17 mouse cellular contexts compared by ENCODE assay signal in genomic region chrX:10575406-10575805, GRCm38 (mm10).
DNase-seq lines count a peak whose midpoint lies in the region; TF ChIP-seq lines count a peak whose summit lies in the region.
"Had no signal": no experiment of that assay in that cellular context is flagged by ENCODE, and none has a peak within 500 bp of the region (broad histone marks: within the 10 kb centered on the region; RNA-seq: fewer than 3 reads in every experiment).

No protein-coding gene starts in this region.

- no peak overlapping the region for H3K4me3 ChIP-seq in gastrocnemius, adult 2 months
- H3K4me3 ChIP-seq: embryonic facial prominence, embryonic 15.5 days; forebrain, embryonic 12.5 days; intestine, embryonic 15.5 days; liver, embryonic 13.5 days; neural tube, embryonic 12.5 days; stomach, embryonic 15.5 days had no signal

- intact Hi-C loops in gastrocnemius, adult 2 months (cut with DNase I), result no loop called here
- intact Hi-C loops in heart, postnatal 14 days (cut with DNase I), result loop anchor here (5.0 kb wide), 1 partner anchor 338 kb away; no protein-coding TSS in a partner anchor

- TF ChIP-seq CTCF in gastrocnemius, adult 2 months (IDR thresholded peaks at IDR 0.05), result no peak

- DNase-seq in gastrocnemius, adult 2 months, result no peak
- DNase-seq in gastrocnemius, adult 8-10 months (ENCODE audit: low spot score in 2 of 2), result no peak
- peak; percentile 22 for DNase-seq in kidney, postnatal 10 days
- DNase-seq in kidney, adult 11 months, result no peak
- peak; percentile 7 for DNase-seq in lung, postnatal 14 days
- DNase-seq in lung, postnatal 25 days (ENCODE audit: low spot score), result no peak
- peak; percentile 8 to 12 for DNase-seq in heart, postnatal 14 days
- DNase-seq in T-cell, adult 2 months (ENCODE audit: low spot score), result no peak
- DNase-seq: adrenal gland, postnatal 25 days; layer of hippocampus, adult 9-11 months; liver, embryonic 13.5 days; thymus, postnatal 14 days had no signal

- peak overlapping the region; percentile 61; the same call in 1 of the 2 replicates for H3K27ac ChIP-seq in gastrocnemius, adult 2 months
- H3K27ac ChIP-seq: embryonic facial prominence, embryonic 15.5 days; forebrain, embryonic 12.5 days; liver, embryonic 13.5 days; neural tube, embryonic 12.5 days had no signal

Comparison
In these comparisons a context has a peak if more than half of its experiments do, and no peak if none do; other contexts are left out.
1. DNase-seq: peak in kidney, postnatal 10 days (single experiment), lung, postnatal 14 days (single experiment) and heart, postnatal 14 days (2 of 2); none in gastrocnemius, adult 2 months (single experiment), gastrocnemius, adult 8-10 months (0 of 2), kidney, adult 11 months (single experiment), lung, postnatal 25 days (single experiment) and T-cell, adult 2 months (single experiment).